Mouse (Mus musculus) kidney, postnatal 36 days (tissue): Measurements from ENCODE around the gene 5730596B20Rik.

Experiments used
- DNase-seq, 2 experiments: peaks; one replicate each; pipeline ENCODE4 v3.0.0; 2021 to 2022; ENCODE audit warnings: mixed read lengths in 2 of 2

Gene 5730596B20Rik

DNA sequence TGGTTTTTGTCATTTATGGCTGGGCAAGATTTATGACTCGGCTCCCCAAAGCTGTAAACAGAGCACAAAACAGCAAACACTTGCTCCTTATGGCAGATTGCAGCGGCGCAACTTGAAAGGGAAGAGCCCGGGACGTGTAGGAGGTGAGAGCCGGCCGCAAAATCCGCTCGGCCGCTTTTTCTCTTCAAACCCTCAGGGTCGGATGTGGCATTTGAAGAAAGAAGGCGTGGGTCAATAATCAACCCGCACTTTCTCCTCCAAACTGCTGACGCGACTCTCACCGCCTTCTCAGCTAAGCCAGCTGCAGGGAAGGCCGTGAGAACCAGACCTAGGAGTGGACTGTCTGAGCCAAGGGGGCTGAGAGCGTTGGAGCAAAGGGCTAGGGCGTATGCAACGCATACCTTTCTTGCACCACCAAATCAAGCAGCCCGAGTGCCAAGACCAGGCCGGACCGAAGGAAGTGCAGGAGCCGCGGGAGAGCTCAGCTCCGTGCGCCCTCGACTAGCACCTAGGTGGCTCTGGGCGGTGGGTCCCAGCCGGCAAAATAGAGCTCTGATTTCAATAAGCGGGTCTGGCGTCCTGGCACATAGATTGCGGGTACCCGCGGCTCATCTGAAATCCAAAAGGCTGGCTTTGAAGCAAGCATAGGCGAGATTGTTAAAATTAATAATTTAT is at the start of gene 5730596B20Rik:
5730596B20Rik (plus strand) TSS at position 438 of the 675 bp plus-strand sequence.
- DNase-seq = peak; percentile 83 to 89

GRCm38 (mm10) chr6:52137841-52138535 is 39.3 kb upstream of the 5730596B20Rik start:
- DNase-seq = no peak

DNA sequence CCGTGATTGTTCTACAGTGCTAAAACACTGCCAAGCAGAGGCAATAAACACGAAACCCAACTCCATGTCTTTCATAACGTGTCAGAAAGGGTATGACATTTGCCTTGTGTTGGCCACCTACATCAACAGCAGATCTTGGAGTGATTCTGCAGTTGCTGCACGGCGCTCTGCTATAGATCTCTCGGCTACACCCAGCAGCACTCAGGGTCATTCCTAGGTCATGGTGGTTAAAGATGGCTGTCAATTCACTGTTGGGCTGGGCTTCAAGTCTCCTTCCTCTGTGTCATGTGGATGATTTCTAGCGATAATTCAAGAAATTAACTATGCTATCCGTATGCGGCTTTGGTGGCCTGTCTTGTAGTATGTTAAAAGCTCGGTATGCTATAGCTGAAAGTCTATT is 38.7 kb upstream of the 5730596B20Rik start:
- no peak for DNase-seq

GRCm38 (mm10) chr6:52139115-52139514 is 38.2 kb upstream of the 5730596B20Rik start:
- DNase-seq = no peak

DNA sequence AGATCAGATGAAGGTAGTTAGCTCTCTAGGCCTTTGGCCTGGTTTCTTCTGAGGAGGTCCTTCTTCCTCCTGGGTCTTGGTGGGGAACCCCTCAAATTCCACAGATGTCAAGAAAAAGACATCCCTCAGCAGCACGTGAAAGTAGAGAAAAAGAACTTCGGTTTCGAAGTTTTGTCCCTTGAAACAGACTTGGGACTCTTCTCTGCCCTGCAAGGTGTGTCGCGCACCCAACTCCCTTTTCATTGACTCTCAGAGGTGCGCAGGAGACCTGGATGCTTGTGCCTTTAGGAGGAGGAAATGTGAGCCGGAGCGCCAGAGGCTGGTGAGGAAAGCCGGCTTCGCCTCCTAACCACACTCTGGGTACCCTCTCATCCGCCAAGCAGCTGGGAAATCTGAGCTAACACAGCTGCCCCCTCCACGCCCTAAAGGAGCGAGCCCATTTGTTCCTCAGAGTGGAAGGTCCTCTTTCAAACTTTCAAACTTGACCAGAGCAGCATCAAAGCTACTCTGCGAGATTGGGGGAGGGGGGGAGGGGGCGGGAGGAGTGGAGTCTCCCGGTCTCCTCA is 26.8 kb upstream of the 5730596B20Rik start:
- DNase-seq = no peak

- no peak for DNase-seq
These were observed 25.7 kb upstream of the 5730596B20Rik start for GRCm38 (mm10) chr6:52151571-52151970.

DNA sequence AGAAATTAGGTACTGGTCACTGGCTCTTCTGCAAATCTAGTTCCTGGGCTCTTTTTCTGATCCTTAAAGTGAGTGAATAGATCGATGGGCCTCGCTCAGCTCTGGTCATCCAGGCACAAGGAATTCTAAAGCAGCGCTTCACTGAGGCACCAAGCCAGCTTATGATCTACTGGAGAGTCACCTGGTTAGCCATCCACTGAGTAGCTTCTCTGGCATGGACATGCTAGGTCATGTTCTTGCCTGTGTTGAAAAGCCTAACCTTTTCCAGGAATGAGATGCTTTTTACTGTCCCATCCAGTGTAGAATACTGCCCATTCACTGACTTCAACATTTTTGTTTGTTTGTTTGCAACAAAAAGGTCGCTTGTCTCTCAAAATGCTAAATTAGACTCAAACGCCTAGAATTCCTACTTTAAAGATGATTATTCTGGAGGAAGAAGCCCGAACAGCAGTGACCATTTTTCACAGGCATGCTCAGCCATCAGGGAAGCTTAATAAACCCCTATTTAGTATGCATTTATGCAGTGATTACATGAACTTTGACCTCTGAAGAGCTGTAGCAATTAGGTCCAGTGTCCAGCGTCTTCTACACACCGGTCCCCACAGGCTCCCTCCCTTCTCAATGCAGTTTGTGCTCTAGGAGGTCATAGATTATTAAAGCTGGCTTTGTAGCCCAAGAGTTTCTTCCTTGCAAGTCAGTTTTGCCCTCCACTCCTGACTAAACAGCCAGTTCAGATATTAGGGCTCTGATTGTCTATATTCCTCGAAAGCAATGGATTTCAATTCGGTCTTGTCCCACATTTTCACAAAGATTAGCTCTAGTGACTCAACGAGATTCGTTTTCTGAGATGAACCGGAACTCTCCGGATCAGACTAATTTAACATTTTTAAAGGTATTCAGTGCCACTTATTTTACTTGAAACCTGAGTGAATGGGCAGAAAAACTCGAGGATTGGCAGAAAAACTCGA is 24.8 kb upstream of the 5730596B20Rik start:
- no peak for DNase-seq

DNA sequence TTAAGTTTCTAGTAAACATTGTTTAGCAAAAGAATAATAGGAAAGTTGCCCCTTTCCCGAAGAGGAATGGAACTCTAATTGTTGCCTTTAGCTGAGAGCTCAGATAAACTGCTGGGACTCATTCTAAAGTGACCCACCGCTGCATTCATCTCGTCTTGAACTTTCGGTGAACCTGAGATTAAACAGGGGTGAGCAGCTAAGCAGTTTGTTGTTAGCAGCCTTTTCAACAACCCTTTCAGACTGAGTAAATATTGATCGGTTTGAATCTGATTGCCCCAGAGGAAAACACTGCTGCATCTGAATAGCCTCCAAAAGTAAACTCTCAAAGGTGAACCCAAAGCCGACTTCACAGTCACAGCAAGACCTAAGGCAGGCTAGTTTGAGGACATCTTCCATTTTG is 24.0 kb upstream of the 5730596B20Rik start:
- DNase-seq = no peak

DNA sequence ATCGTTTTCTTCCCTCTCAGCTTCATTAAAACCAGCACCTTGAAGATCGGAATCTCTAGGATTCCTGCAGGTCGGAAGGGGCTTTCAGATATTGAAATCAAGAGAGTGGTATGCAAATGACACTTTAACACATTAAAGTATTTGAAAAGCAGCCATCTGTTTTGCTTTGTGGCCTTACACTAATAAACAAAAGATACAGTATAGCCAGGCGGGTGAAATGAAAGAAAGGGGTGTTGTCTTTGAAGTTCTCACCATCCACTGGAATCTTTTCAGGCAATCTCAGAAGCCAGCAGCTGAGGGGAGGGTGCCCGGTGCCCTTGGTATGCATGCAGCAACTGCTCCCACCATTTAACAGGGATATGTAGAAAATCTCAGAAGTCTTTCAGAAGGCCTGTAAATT is 23.3 kb upstream of the 5730596B20Rik start:
- DNase-seq = no peak

GRCm38 (mm10) chr6:52155471-52155870 is 21.8 kb upstream of the 5730596B20Rik start:
- DNase-seq = no peak

DNA sequence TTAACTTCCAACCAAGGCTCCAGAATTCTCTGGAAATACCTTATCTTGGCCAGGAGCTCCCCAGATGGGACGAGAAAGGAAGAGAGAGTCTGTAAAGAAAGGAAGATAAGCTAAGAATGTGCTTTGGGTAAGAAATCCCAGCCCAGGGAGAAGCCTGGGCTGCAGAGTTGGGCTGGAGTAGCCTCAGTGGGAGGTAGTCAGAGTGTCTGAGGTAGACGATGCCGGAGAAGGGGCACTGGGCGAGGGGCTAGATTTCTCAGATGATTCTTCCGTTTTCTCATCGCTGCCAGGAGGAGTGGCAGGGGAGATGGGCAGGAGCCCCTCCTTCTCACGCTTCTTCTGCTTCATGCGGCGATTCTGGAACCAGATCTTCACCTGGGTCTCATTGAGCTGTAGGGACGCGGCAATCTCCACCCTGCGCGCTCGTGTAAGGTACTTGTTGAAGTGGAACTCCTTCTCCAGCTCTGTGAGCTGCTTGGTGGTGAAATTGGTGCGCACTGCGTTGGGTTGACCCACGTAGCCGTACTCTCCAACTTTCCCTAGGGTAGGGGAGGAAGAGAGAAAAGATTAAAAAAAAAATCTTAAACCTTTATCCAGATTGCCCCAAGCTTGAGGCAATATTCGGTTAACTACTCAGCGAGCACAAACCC is 20.6 kb upstream of the 5730596B20Rik start:
- DNase-seq = no peak

DNA sequence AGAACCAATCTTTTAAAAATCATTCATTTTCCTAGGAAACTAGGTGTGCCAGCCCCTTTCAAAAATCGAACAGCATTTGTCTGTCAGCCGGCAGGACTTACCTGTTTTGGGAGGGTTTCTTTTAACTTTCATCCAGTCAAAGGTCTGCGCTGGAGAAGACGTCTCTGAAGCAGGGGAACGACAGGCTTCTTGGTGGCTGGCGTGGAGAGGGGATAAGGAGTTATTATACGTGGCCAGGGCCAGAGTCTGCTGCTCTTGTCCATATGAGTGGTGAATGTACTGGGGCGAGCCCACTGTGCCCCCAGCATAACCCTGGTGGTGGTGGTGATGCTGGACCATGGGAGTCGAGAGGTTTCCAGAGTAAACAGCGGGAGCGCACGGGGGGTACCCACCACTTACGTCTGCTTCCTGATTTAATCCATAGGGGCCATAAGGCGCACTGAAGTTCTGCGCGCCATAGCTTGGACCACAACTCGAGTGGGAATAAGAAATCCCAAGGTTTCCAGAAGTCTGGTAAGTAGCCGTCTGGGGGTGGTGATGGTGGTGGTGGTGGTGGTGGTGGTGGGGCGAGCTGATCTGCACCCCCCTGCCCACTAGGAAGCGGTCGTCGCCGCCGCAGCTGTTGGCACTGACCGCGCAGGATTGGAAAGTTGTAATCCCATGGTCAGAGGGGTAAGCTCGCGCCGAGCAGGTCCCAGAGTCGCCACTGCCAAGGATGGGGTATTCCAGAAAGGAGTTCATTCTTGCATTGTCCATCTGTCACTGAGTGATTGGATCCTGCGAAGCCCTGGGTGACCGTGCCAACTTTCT is 19.6 kb upstream of the 5730596B20Rik start:
- no peak for DNase-seq

DNA sequence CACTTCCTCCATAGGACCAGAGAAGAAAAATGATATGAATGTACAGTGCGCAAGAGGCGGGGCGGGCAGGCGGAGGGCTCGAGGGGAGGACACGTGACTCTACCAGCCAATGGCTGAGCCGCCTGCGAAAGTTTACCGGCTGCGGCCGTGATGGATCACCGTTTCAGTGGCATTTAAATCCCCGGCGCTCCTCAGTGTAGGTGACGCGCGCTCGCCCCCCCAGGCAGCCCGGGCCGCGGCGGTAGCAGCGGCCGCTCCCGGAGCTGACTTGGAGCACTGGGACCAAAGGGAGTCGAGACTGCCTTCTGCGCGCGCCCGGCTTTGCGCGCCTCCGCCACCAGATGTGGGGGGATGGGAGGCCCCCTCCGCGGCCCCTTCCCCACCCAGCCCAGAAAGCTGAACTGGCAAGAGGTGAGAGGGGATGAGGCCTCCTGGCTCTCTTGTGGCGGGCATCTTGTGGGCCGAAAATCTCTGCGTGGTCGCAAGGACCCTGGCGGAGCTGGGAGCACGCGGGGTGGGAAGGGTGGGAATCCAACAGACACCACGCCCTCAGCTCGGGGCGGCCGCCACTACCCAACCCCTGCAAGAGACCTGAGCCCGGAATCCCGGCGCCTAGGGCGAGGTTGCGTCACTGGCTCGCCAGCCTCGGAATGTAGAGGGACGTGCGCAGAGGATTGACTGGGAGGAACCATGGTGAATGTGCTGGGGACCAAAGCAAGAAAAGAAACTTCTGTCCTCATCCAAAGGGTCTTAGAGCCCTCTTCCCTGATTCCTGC is 18.8 kb upstream of the 5730596B20Rik start, which contains the start of gene Hoxa1:
Hoxa1 (minus strand) TSS at position 42 of the 776 bp plus-strand sequence.
- DNase-seq = peak; percentile 92 to 93

DNA sequence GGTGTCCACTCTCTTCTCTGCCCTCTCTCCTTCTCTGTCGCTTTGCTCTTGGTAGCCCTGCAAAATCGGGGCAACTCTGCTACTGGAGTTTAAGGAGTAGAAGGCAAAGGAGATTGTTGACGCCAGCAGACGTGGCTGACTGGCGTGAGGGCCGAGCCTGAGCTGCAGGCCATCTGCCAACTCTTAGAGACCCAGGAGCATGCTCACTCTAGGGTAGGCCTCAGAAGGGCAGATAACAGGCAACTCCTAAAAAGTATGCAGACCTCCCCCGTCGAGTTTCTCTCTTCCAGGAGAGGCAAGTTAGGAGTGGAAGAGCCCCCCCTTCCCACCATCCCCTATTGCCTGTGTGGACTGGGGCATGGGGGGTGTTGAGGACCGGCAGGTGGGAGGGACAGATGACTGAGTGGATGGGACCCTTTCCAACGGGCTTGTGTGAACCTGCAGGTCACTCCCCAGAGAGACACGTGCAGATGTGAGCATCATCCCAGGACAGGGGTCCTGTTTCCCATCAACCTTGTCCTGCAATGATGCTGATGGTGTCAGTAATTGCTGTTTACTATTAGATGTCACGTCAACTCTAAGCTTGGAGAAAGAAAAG is 18.0 kb upstream of the 5730596B20Rik start:
- DNase-seq = peak; percentile 63 to 69

- DNase-seq = peak; percentile 43 to 65
These were observed 17.3 kb upstream of the 5730596B20Rik start for GRCm38 (mm10) chr6:52159979-52160378.

DNA sequence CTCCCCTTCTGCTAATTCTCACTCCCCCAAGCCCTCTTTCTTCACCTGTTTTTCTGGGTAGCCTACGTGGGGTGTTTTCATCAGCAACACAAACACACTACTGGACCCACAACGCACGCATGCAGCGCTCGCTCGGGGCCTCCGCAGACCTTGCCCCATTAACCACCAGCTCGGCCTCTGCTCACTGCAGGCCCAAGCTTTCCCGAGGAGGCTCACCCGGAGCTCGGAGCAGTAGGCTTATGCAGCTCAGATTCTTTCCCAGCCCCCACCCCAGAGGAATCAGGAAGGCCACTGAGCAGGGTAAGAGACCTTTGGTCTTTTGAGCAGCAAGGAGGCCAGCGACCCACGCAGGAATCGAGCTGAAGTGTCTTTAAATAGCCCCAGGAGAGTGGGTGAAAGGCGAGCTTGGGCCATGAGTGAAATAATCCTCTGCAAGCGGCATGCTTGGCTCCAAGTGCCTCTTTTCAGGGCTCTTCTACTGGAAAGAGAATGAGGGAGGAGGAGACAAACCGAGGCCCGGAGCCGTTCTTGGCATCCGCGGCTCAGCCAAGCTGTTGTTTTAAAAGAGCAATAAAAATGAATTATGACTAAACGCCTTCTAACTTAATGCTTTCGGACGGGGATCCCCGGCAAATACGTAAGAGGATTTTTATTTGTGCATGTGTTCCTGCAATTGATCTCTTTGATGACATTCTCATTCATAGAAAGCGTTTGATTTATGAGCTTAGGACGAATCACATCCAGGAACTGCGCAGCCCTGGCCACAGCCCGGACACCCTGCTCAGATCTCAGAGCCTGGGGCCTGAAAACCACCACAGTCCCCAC is 16.6 kb upstream of the 5730596B20Rik start:
- peak; percentile 82 to 86 for DNase-seq

- no peak for DNase-seq
These were observed 15.8 kb upstream of the 5730596B20Rik start for GRCm38 (mm10) chr6:52161336-52162092.

- peak in 1 of 2 experiments; percentile 35 for DNase-seq
These were observed 15.3 kb upstream of the 5730596B20Rik start for GRCm38 (mm10) chr6:52162093-52162380.
